Mouse (Mus musculus): ENCODE results near the gene Gps2. TPM values are rescaled to one million over a fixed set of nuclear protein-coding genes. Genes with fewer than 3 reads are reported as not detected.

The Gps2 gene
- polyA plus RNA-seq, 1 experiment: 112 TPM

GRCm38 (mm10) chr11:69901993-69902392 lies 11.7 kb upstream of the Gps2 start:
- under 1% methylated on average over 39 of the region's 39 CpGs for WGBS
- Histone ChIP-seq H3K4me3 (replicated peaks; ENCODE audit: extremely low read depth, low read depth, low read length) (peak overlapping the region; percentile 77), H3K4me1 (ENCODE audit: control insufficient read depth, insufficient read depth, low read length) (peaks cover 3% of the 10 kb centered on the region; the same call in 1 of the 2 replicates)
- TF ChIP-seq CTCF (IDR thresholded peaks at IDR 0.05; ENCODE audit: insufficient read depth, low read length) (no peak), POLR2A (IDR thresholded peaks at IDR 0.05; ENCODE audit: borderline replicate concordance, extremely low read depth, low read depth, low read length) (no peak)
- DNase-seq: no peak

GRCm38 (mm10) chr11:69902972-69903371 lies 10.7 kb upstream of the Gps2 start:
- DNase-seq: no peak
- Histone ChIP-seq H3K4me3 (replicated peaks; ENCODE audit: extremely low read depth, low read depth, low read length) (no peak overlapping the region), H3K4me1 (ENCODE audit: control insufficient read depth, insufficient read depth, low read length) (peaks cover 3% of the 10 kb centered on the region; the same call in 1 of the 2 replicates)
- 84% methylated on average over 13 of the region's 13 CpGs for WGBS
- no peak for TF ChIP-seq POLR2A (IDR thresholded peaks at IDR 0.05; ENCODE audit: borderline replicate concordance, extremely low read depth, low read depth, low read length)
- no peak for TF ChIP-seq CTCF (IDR thresholded peaks at IDR 0.05; ENCODE audit: insufficient read depth, low read length)

- 93% methylated on average over 9 of the region's 9 CpGs for WGBS
- TF ChIP-seq POLR2A (IDR thresholded peaks at IDR 0.05; ENCODE audit: borderline replicate concordance, extremely low read depth, low read depth, low read length) (no peak), CTCF (IDR thresholded peaks at IDR 0.05; ENCODE audit: insufficient read depth, low read length) (no peak)
- no peak for DNase-seq
- peaks cover 3% of the 10 kb centered on the region; the same call in 1 of the 2 replicates for H3K4me1 ChIP-seq (ENCODE audit: control insufficient read depth, insufficient read depth, low read length)
- H3K4me3 ChIP-seq (replicated peaks; ENCODE audit: extremely low read depth, low read depth, low read length): no peak overlapping the region
Measured at GRCm38 (mm10) chr11:69904311-69904710, 9.4 kb upstream of the Gps2 start.

- H3K4me3 ChIP-seq (replicated peaks; ENCODE audit: extremely low read depth, low read depth, low read length): no peak overlapping the region
- TF ChIP-seq POLR2A (IDR thresholded peaks at IDR 0.05; ENCODE audit: borderline replicate concordance, extremely low read depth, low read depth, low read length) (no peak), CTCF (IDR thresholded peaks at IDR 0.05; ENCODE audit: insufficient read depth, low read length) (no peak)
- peaks cover 5% of the 10 kb centered on the region for H3K4me1 ChIP-seq (ENCODE audit: control insufficient read depth, insufficient read depth, low read length)
- DNase-seq: no peak
- WGBS: 92% methylated on average over 11 of the region's 11 CpGs
Measured at GRCm38 (mm10) chr11:69908645-69909044, 5.0 kb upstream of the Gps2 start.

- peaks cover 5% of the 10 kb centered on the region for H3K4me1 ChIP-seq (ENCODE audit: control insufficient read depth, insufficient read depth, low read length)
- TF ChIP-seq CTCF (IDR thresholded peaks at IDR 0.05; ENCODE audit: insufficient read depth, low read length): no peak
- TF ChIP-seq POLR2A (IDR thresholded peaks at IDR 0.05; ENCODE audit: borderline replicate concordance, extremely low read depth, low read depth, low read length): no peak
- H3K4me3 ChIP-seq (replicated peaks; ENCODE audit: extremely low read depth, low read depth, low read length): no peak overlapping the region
- 91% methylated on average over 5 of the region's 5 CpGs for WGBS
- DNase-seq: no peak
Measured at GRCm38 (mm10) chr11:69909174-69909573, 4.5 kb upstream of the Gps2 start.

- no peak for DNase-seq
- 94% methylated on average over 8 of the region's 8 CpGs for WGBS
- Histone ChIP-seq H3K4me1 (ENCODE audit: control insufficient read depth, insufficient read depth, low read length) (peaks cover 14% of the 10 kb centered on the region), H3K4me3 (replicated peaks; ENCODE audit: extremely low read depth, low read depth, low read length) (no peak overlapping the region)
- TF ChIP-seq CTCF (IDR thresholded peaks at IDR 0.05; ENCODE audit: insufficient read depth, low read length) (no peak), POLR2A (IDR thresholded peaks at IDR 0.05; ENCODE audit: borderline replicate concordance, extremely low read depth, low read depth, low read length) (no peak)
Measured at GRCm38 (mm10) chr11:69910177-69910576, 3.5 kb upstream of the Gps2 start.

- 94% methylated on average over 17 of the region's 17 CpGs for WGBS
- TF ChIP-seq POLR2A (IDR thresholded peaks at IDR 0.05; ENCODE audit: borderline replicate concordance, extremely low read depth, low read depth, low read length) (no peak), CTCF (IDR thresholded peaks at IDR 0.05; ENCODE audit: insufficient read depth, low read length) (no peak)
Measured at GRCm38 (mm10) chr11:69910781-69911560, 2.7 kb upstream of the Gps2 start.

GRCm38 (mm10) chr11:69911701-69912100 lies 2.0 kb upstream of the Gps2 start:
- Histone ChIP-seq H3K4me3 (replicated peaks; ENCODE audit: extremely low read depth, low read depth, low read length) (no peak overlapping the region), H3K4me1 (ENCODE audit: control insufficient read depth, insufficient read depth, low read length) (peaks cover 18% of the 10 kb centered on the region)
- WGBS: 83% methylated on average over 6 of the region's 6 CpGs
- TF ChIP-seq POLR2A (IDR thresholded peaks at IDR 0.05; ENCODE audit: borderline replicate concordance, extremely low read depth, low read depth, low read length) (no peak), CTCF (IDR thresholded peaks at IDR 0.05; ENCODE audit: insufficient read depth, low read length) (no peak)
- DNase-seq: no peak

More at GRCm38 (mm10) chr11:69910781-69911560, 2.7 kb upstream of the Gps2 start:
- no peak for DNase-seq
- Histone ChIP-seq H3K4me3 (replicated peaks; ENCODE audit: extremely low read depth, low read depth, low read length) (no peak overlapping the region), H3K4me1 (ENCODE audit: control insufficient read depth, insufficient read depth, low read length) (peaks cover 18% of the 10 kb centered on the region)

GRCm38 (mm10) chr11:69912716-69913530 lies 765 bp upstream of the Gps2 start:
- 52% methylated on average over 15 of the region's 15 CpGs for WGBS
- peaks cover 18% of the 10 kb centered on the region for H3K4me1 ChIP-seq (ENCODE audit: control insufficient read depth, insufficient read depth, low read length)
- TF ChIP-seq CTCF (IDR thresholded peaks at IDR 0.05; ENCODE audit: insufficient read depth, low read length): no peak
- TF ChIP-seq POLR2A (IDR thresholded peaks at IDR 0.05; ENCODE audit: borderline replicate concordance, extremely low read depth, low read depth, low read length): peak; percentile 31; the same call in 1 of the 2 replicates
- peak; percentile 63 for DNase-seq
- peak overlapping the region; percentile 76 for H3K4me3 ChIP-seq (replicated peaks; ENCODE audit: extremely low read depth, low read depth, low read length)

All from lung, adult 2 months (tissue).